In the genomic region with DNA sequence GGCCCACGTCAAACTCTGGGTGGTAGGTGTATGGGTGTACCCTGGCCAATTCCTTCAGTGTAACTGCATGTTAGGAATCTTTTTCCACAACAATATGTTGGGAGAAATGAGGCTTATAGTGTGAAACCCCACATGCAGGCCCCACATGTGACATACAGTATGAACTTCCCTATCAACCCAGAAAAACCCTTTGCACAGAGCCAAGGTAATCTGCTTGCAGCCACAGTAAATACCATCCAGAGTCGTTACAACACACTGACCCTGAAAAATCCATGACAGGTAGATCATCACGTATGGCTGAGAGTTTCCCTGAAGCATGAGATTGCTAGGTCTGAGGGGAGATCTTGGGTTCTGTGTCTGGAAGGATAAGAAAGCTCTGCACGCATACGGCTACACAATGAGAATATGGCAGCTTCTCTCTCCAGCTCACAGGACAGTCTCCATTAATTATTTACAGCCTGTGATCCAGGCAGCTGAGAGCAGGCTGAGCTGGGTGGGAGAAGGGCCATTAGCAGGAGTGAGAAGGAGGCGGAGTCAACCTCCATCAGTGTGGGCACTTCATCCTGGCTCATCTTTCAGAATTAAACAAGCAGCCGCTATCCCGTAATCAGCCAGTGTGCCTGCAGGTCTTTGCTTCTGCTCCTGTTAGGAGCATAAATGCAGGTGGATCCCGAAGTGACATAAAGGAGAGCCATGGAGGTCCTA, we compare ENCODE assay signal across 13 mouse cellular contexts. TPM values are rescaled to one million over a fixed set of nuclear protein-coding genes. Genes with fewer than 3 reads are reported as not detected.
DNase-seq lines count a peak whose midpoint lies in the region; ATAC-seq and TF ChIP-seq lines count a peak whose summit lies in the region.
"Had no signal": no experiment of that assay in that cellular context is flagged by ENCODE, and none has a peak within 500 bp of the region (broad histone marks: within the 10 kb centered on the region; RNA-seq: fewer than 3 reads in every experiment).

No protein-coding gene starts in this region.

- no peaks in the 10 kb centered on the region for H3K36me3 ChIP-seq in hindbrain, embryonic 11.5 days (ENCODE audit: control insufficient read depth, insufficient read depth, low read length)
- H3K36me3 ChIP-seq in hindbrain, embryonic 10.5 days = no peaks in the 10 kb centered on the region
- no peaks in the 10 kb centered on the region for H3K36me3 ChIP-seq in hindbrain, postnatal 0 days (ENCODE audit: insufficient read depth, low read length)
- H3K36me3 ChIP-seq in midbrain, embryonic 16.5 days (ENCODE audit: control insufficient read depth, insufficient read depth, low read length) = no peaks in the 10 kb centered on the region
- H3K36me3 ChIP-seq: embryonic facial prominence, embryonic 13.5 days; stomach, embryonic 15.5 days had no signal

- no peak for TF ChIP-seq CTCF in hindbrain, postnatal 0 days (IDR thresholded peaks at IDR 0.05; ENCODE audit: low read depth)

- H3K9ac ChIP-seq in hindbrain, embryonic 11.5 days (ENCODE audit: low read depth, low read length) = no peak overlapping the region
- H3K9ac ChIP-seq in hindbrain, postnatal 0 days (replicated peaks; ENCODE audit: low read length) = no peak overlapping the region
- H3K9ac ChIP-seq in midbrain, embryonic 16.5 days (ENCODE audit: low read depth, low read length) = peak overlapping the region; percentile 18; the same call in 1 of the 2 replicates
- H3K9ac ChIP-seq: embryonic facial prominence, embryonic 13.5 days; stomach, embryonic 15.5 days had no signal

- H3K4me1 ChIP-seq in hindbrain, embryonic 11.5 days (replicated peaks; ENCODE audit: control insufficient read depth, insufficient read depth, low read length) = peaks cover 4% of the 10 kb centered on the region
- peaks cover 5% of the 10 kb centered on the region; the same call in 1 of the 2 replicates for H3K4me1 ChIP-seq in hindbrain, embryonic 10.5 days (replicated peaks)
- H3K4me1 ChIP-seq in hindbrain, postnatal 0 days (ENCODE audit: insufficient read depth, low read length) = no peaks in the 10 kb centered on the region
- peaks cover 5% of the 10 kb centered on the region; the same call in 1 of the 2 replicates for H3K4me1 ChIP-seq in midbrain, embryonic 16.5 days (ENCODE audit: control insufficient read depth, insufficient read depth, low read length)

- H3K9me3 ChIP-seq in hindbrain, embryonic 11.5 days (ENCODE audit: control insufficient read depth, low read length) = no peaks in the 10 kb centered on the region
- no peaks in the 10 kb centered on the region for H3K9me3 ChIP-seq in hindbrain, embryonic 10.5 days
- H3K9me3 ChIP-seq in hindbrain, postnatal 0 days (ENCODE audit: low read length) = no peaks in the 10 kb centered on the region
- no peaks in the 10 kb centered on the region for H3K9me3 ChIP-seq in midbrain, embryonic 16.5 days (replicated peaks; ENCODE audit: control insufficient read depth, low read length, poor library complexity, severe bottlenecking)
- H3K9me3 ChIP-seq: embryonic facial prominence, embryonic 13.5 days; stomach, embryonic 15.5 days had no signal

- no peaks in the 10 kb centered on the region for H3K27me3 ChIP-seq in hindbrain, embryonic 11.5 days (ENCODE audit: control insufficient read depth, insufficient read depth, low read length)
- no peaks in the 10 kb centered on the region for H3K27me3 ChIP-seq in hindbrain, embryonic 10.5 days (ENCODE audit: insufficient read depth, poor library complexity, severe bottlenecking)
- H3K27me3 ChIP-seq in hindbrain, postnatal 0 days (ENCODE audit: insufficient read depth, low read length) = no peaks in the 10 kb centered on the region
- no peaks in the 10 kb centered on the region for H3K27me3 ChIP-seq in midbrain, embryonic 16.5 days (ENCODE audit: control insufficient read depth, insufficient read depth, low read depth, low read length)
- H3K27me3 ChIP-seq: embryonic facial prominence, embryonic 13.5 days; stomach, embryonic 15.5 days had no signal

- peak; percentile 80 for ATAC-seq in hindbrain, embryonic 11.5 days (ENCODE audit: low FRiP score)
- peak; percentile 61; the same call in 1 of the 2 replicates for ATAC-seq in hindbrain, postnatal 0 days
- peak; percentile 78; the same call in 1 of the 2 replicates for ATAC-seq in midbrain, embryonic 16.5 days

- 53% methylated on average over 9 of the region's 9 CpGs for WGBS in hindbrain, embryonic 11.5 days
- WGBS in hindbrain, embryonic 10.5 days = 59% methylated on average over 9 of the region's 9 CpGs
- 40% methylated on average over 9 of the region's 9 CpGs for WGBS in hindbrain, postnatal 0 days
- WGBS in midbrain, embryonic 16.5 days = 43% methylated on average over 9 of the region's 9 CpGs

- peak overlapping the region; percentile 40; the same call in 1 of the 2 replicates for H3K27ac ChIP-seq in hindbrain, embryonic 11.5 days (ENCODE audit: low read depth, low read length)
- no peak overlapping the region for H3K27ac ChIP-seq in hindbrain, embryonic 10.5 days
- H3K27ac ChIP-seq in hindbrain, postnatal 0 days = no peak overlapping the region
- 0 out of 2 replicates have a peak overlapping the region, but pooled peaks have one; percentile 4 for H3K27ac ChIP-seq in midbrain, embryonic 16.5 days (ENCODE audit: low read length)
- H3K27ac ChIP-seq: embryonic facial prominence, embryonic 13.5 days; stomach, embryonic 15.5 days had no signal

- H3K4me3 ChIP-seq in hindbrain, embryonic 11.5 days (ENCODE audit: low read depth, low read length) = no peak overlapping the region
- no peak overlapping the region for H3K4me3 ChIP-seq in hindbrain, embryonic 10.5 days
- H3K4me3 ChIP-seq in hindbrain, postnatal 0 days (ENCODE audit: low read length) = no peak overlapping the region
- H3K4me3 ChIP-seq in midbrain, embryonic 16.5 days (ENCODE audit: low read depth, low read length) = no peak overlapping the region
- H3K4me3 ChIP-seq: embryonic facial prominence, embryonic 13.5 days; stomach, embryonic 15.5 days had no signal

- DNase-seq in hindbrain, embryonic 11.5 days (ENCODE audit: low spot score) = peak; percentile 36
- no peak for DNase-seq in hindbrain, embryonic 10.5 days (ENCODE audit: low spot score)
- DNase-seq in embryo, embryonic 10.5 days (ENCODE audit: low spot score) = peak; percentile 36
- DNase-seq in hindbrain, postnatal 0 days (ENCODE audit: low spot score) = peak; percentile 37
- no peak for DNase-seq in layer of hippocampus, postnatal 10 days (ENCODE audit: low spot score in 2 of 2)
- no peak for DNase-seq in adrenal gland, adult 2 months
- no peak for DNase-seq in cerebellum, postnatal 4 days (ENCODE audit: low spot score in 2 of 2)
- DNase-seq: gastrocnemius, postnatal 10 days; lung, postnatal 4 days had no signal

- H3K4me2 ChIP-seq in hindbrain, embryonic 11.5 days (replicated peaks; ENCODE audit: low read depth, low read length) = no peak overlapping the region
- H3K4me2 ChIP-seq in hindbrain, postnatal 0 days (ENCODE audit: low read depth, low read length) = no peak overlapping the region
- 0 out of 2 replicates have a peak overlapping the region, but pooled peaks have one; percentile 7 for H3K4me2 ChIP-seq in midbrain, embryonic 16.5 days (ENCODE audit: low read length)
- H3K4me2 ChIP-seq: embryonic facial prominence, embryonic 13.5 days; stomach, embryonic 15.5 days had no signal

RNA-seq across cellular contexts. Expression of a gene that starts 18.6 kb away (rescaled TPM):
- polyA plus RNA-seq in hindbrain, embryonic 11.5 days (2014; fragmentation: Nextera tagmentation; extraction: Ambion mirVana) = not detected in 2 replicates
- polyA plus RNA-seq in hindbrain, embryonic 10.5 days (2016; fragmentation: Nextera tagmentation; extraction: Ambion mirVana) = not detected in 2 replicates
- not detected in 2 replicates for total RNA-seq in hindbrain, postnatal 0 days (2014; rRNA removed)
- not detected in 2 replicates for polyA plus RNA-seq in hindbrain, postnatal 0 days (2015; fragmentation: Nextera tagmentation; extraction: Ambion mirVana)
- not detected in 2 replicates for polyA plus RNA-seq in midbrain, embryonic 16.5 days (2015; fragmentation: Nextera tagmentation; extraction: Ambion mirVana)
- total RNA-seq in layer of hippocampus, postnatal 10 days (2021) = not detected
- total RNA-seq in adrenal gland, adult 2 months (2021) = not detected
- not detected in 2 replicates for polyA plus RNA-seq in adrenal gland, adult 2 months (2012; rRNA removed)
- total RNA-seq: gastrocnemius, postnatal 10 days; left cerebral cortex, postnatal 25 days had no signal
- polyA plus RNA-seq: embryonic facial prominence, embryonic 13.5 days; stomach, embryonic 15.5 days had no signal

RNA-seq across cellular contexts. Expression of a gene that starts 41.0 kb away (rescaled TPM):
- 2.9 and 3.2 TPM in 2 replicates for polyA plus RNA-seq in hindbrain, embryonic 11.5 days (2014; fragmentation: Nextera tagmentation; extraction: Ambion mirVana)
- 4.7 and 5.3 TPM in 2 replicates for polyA plus RNA-seq in hindbrain, embryonic 10.5 days (2016; fragmentation: Nextera tagmentation; extraction: Ambion mirVana)
- total RNA-seq in hindbrain, postnatal 0 days (2014; rRNA removed) = 3.1 and 4.1 TPM in 2 replicates
- polyA plus RNA-seq in hindbrain, postnatal 0 days (2015; fragmentation: Nextera tagmentation; extraction: Ambion mirVana) = 2.5 and 2.6 TPM in 2 replicates
- polyA plus RNA-seq in midbrain, embryonic 16.5 days (2015; fragmentation: Nextera tagmentation; extraction: Ambion mirVana) = 2.8 and 3.4 TPM in 2 replicates
- 1 to 10 TPM; 3.1 to 3.4 TPM for total RNA-seq in layer of hippocampus, postnatal 10 days (2021)
- 10 to 100 TPM; 15.5 to 19.7 TPM for total RNA-seq in adrenal gland, adult 2 months (2021)
- 20.2 and 21.2 TPM in 2 replicates for polyA plus RNA-seq in adrenal gland, adult 2 months (2012; rRNA removed)

Comparison
In these comparisons a context has a peak if more than half of its experiments do, and no peak if none do; other contexts are left out.
1. DNase-seq: peak in hindbrain, embryonic 11.5 days (single experiment), embryo, embryonic 10.5 days (single experiment) and hindbrain, postnatal 0 days (single experiment); none in hindbrain, embryonic 10.5 days (single experiment), layer of hippocampus, postnatal 10 days (0 of 2), adrenal gland, adult 2 months (single experiment) and cerebellum, postnatal 4 days (0 of 2).
2. H3K27ac ChIP-seq: peak in hindbrain, embryonic 11.5 days (single experiment) and midbrain, embryonic 16.5 days (single experiment); none in hindbrain, embryonic 10.5 days (single experiment) and hindbrain, postnatal 0 days (single experiment).
3. Peak in every context shown above with its lines, with median percentiles within 50 percentile points of each other: ATAC-seq.